Mouse (Mus musculus): ENCODE measurements around the gene Pygo1.

DNA sequence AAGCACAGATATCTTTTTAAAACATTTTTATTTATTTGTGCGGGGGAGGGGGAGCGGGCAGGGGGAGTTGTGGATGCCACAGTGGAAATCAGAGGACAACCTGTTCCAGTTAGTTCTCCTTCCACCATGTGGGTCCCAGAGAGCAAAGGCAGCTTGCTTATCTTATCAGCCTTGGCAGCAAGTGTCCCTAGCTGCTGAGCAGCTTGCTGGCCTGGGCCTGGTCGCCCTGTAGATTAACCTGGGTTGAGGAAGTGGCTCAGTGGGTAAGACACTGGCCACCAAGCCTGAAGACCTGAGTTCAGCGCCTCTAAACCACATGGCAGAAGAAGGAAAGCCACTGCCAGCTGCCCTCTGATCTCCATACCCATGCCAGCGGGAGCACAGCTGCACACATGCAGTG lies 22.8 kb upstream of the Pygo1 start:
- TF ChIP-seq POLR2A (IDR thresholded peaks at IDR 0.05; ENCODE audit: low read depth, low read length) (no peak), CTCF (IDR thresholded peaks at IDR 0.05; ENCODE audit: extremely low read depth, insufficient read depth, insufficient read length, insufficient replicate concordance) (no peak)

All from spleen, adult 2 months (tissue).